Mouse (Mus musculus): ENCODE data around the gene Disc1.

DNA sequence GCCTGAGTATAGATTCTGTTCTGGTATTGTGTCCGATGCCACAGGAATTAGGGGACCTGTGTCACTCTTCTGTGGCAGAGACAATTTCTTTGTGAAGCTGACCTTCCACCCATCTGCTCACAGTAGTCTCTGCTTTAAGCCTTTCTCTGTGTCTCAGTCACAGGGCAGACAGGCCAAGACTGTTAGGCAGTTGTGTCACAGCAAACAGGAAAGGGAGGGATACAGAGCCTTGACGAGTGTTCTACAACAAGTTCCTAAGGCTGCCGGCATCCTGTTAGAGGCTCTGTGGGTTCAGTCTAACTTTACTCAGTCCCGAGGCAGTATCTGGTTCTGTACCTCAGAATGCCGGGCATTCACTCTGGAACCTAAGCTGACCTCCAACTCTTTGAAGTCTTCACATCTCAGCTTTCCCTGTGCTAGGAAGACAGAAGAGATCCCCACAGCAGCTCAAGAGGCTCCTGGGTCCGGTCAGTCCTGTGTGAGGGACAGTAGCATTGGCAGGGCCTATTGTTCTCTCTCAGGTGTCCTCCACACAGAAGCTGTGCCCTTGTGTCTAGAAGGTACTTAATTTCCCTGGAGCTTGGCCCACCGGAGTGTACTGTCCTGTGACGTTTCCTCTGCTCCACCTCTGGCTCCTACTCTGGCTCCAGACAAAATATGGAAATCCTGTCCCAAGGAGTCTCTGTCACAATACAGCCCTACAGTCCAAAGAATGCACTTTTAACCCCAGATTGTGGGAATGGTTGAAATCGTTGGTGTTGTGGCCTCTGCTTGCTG, 144.6 kb downstream of the Disc1 start:
- TF ChIP-seq CEBPB (IDR thresholded peaks at IDR 0.05; ENCODE audit: low read depth) = no peak
- TF ChIP-seq MAX (IDR thresholded peaks at IDR 0.05) = no peak
